Mouse (Mus musculus) liver, postnatal 0 days (tissue): ENCODE data around the gene Itpripl2.

ENCODE experiments used
- CTCF ChIP-seq: sonication (generic); IDR thresholded peaks from 2 replicates; pipeline ENCODE4 v1.5.1; 2016; ENCODE audit warnings: antibody characterized with exemption, low read depth
- EP300 ChIP-seq: IDR thresholded peaks from 2 replicates; pipeline ENCODE4 v1.6.1; 2016; ENCODE audit warnings: antibody characterized with exemption, low read depth, mild to moderate bottlenecking

DNA sequence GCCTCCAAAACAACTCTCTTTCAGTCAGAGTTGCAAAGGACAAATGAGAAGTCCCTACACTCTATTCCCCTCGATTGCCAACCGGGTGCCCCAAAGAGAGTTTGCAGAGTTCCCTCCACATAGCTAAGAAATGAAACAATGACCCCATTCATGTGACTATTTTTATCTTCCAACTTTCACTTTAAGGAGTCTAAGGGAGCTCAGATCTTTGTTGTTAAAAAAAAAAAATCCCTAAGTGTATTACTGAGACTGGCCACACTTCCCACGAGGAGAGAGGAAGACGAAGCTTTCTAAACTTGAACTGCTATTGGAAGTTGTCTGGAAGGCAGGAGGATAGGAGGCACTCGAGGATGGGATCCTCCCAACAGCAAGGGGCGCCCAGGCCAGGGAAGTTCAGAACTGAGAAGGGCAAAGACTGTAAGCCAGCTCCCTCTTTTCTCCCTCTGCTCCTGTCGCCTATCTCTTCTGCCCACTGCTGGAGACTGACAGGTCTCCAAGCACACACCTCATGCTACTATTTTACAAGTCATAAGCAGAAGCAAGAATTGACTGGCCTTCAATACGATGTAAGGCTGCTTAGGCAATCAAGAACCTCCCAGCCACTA, 3.6 kb downstream of the Itpripl2 start:
- TF ChIP-seq CTCF: no peak
- TF ChIP-seq EP300: no peak
